Mouse (Mus musculus): ENCODE measurements around the gene Calr3. TPM values are rescaled to one million over a fixed set of nuclear protein-coding genes. Genes with fewer than 3 reads are reported as not detected.
A peak's percentile ranks its signal among the peaks of the same experiment; 100 is the strongest.

Calr3 gene
- polyA plus RNA-seq, 1 experiment: 0.77 TPM

- peak overlapping the region; percentile 14; the same call in 1 of the 2 replicates for H3K27ac ChIP-seq (ENCODE audit: insufficient read depth, low read depth, low read length)
- peak overlapping the region; percentile 56 for H3K4me3 ChIP-seq (ENCODE audit: insufficient read depth, low read depth, low read length)
- H3K27me3 ChIP-seq (replicated peaks; ENCODE audit: control insufficient read depth, insufficient read depth, low read length): no peaks in the 10 kb centered on the region
- no peak for TF ChIP-seq CTCF (conservative IDR thresholded peaks at IDR 0.05; ENCODE audit: insufficient read depth, insufficient read length, low read depth, low read length)
- H3K36me3 ChIP-seq (ENCODE audit: control insufficient read depth, insufficient read depth, low read length): no peaks in the 10 kb centered on the region
- DNase-seq: no peak
- WGBS: 39% methylated on average over 6 of the region's 6 CpGs
- H3K4me1 ChIP-seq (ENCODE audit: control insufficient read depth, insufficient read depth, low read length): no peaks in the 10 kb centered on the region; the same call in 1 of the 2 replicates
These were observed 302 bp upstream of the Calr3 start for GRCm38 (mm10) chr8:72443994-72444350.

DNA sequence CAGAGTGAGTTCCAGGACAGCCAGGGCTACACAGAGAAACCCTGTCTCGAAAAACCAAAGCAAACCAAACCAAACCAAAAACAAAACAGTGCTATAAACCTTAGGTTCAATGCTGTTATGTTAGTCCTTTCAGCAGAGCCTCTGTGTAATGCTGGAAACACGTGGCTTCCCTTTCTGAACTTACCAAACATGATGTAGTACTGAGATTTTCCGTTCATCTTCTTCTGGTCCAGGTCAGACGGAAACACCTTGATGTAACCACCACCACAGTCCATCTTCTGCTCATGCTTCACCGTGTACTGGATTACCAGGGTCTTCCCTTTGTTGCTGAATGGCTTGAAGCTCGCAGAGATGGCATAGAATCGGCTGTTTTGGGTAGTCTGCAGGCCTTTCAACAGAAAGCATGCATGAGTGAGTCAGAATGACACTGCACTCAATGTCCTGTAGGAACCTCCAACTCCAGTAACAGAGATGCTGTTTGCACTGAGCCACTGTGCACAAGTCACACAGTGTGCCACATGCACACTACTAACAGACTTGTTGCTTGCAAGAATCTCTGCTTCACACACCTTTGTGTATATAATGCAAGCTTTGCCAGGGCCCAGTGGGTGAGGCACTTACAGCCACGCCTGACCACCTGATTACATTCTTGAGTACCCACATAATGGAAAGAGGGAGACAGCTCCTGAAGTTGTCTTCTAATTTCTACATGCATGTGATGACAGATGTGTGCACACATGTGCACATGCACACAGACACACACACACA is 5.2 kb downstream of the Calr3 start:
- Histone ChIP-seq H3K27me3 (replicated peaks; ENCODE audit: control insufficient read depth, insufficient read depth, low read length) (no peaks in the 10 kb centered on the region), H3K27ac (ENCODE audit: insufficient read depth, low read depth, low read length) (no peak overlapping the region), H3K4me1 (ENCODE audit: control insufficient read depth, insufficient read depth, low read length) (peaks cover 4% of the 10 kb centered on the region), H3K4me3 (ENCODE audit: insufficient read depth, low read depth, low read length) (no peak overlapping the region), H3K36me3 (ENCODE audit: control insufficient read depth, insufficient read depth, low read length) (no peaks in the 10 kb centered on the region)
- WGBS: 81% methylated on average over 8 of the region's 8 CpGs
- DNase-seq: no peak
- TF ChIP-seq CTCF (conservative IDR thresholded peaks at IDR 0.05; ENCODE audit: insufficient read depth, insufficient read length, low read depth, low read length): no peak
- no peak for TF ChIP-seq POLR2A (IDR thresholded peaks at IDR 0.05; ENCODE audit: low read depth, low read length)

- WGBS: 5% methylated on average over 2 of the region's 2 CpGs
- no peaks in the 10 kb centered on the region for H3K36me3 ChIP-seq (ENCODE audit: control insufficient read depth, insufficient read depth, low read length)
- TF ChIP-seq CTCF (conservative IDR thresholded peaks at IDR 0.05; ENCODE audit: insufficient read depth, insufficient read length, low read depth, low read length): no peak
- no peak for TF ChIP-seq POLR2A (IDR thresholded peaks at IDR 0.05; ENCODE audit: low read depth, low read length)
- H3K27ac ChIP-seq (ENCODE audit: insufficient read depth, low read depth, low read length): no peak overlapping the region
- no peak overlapping the region for H3K4me3 ChIP-seq (ENCODE audit: insufficient read depth, low read depth, low read length)
- peaks cover 4% of the 10 kb centered on the region for H3K4me1 ChIP-seq (ENCODE audit: control insufficient read depth, insufficient read depth, low read length)
- H3K27me3 ChIP-seq (replicated peaks; ENCODE audit: control insufficient read depth, insufficient read depth, low read length): no peaks in the 10 kb centered on the region
- DNase-seq: peak; percentile 70
These were observed 8.7 kb downstream of the Calr3 start for GRCm38 (mm10) chr8:72434952-72435351.

- 56% methylated on average over 13 of the region's 13 CpGs for WGBS
- H3K27ac ChIP-seq (ENCODE audit: insufficient read depth, low read depth, low read length): no peak overlapping the region
- H3K4me3 ChIP-seq (ENCODE audit: insufficient read depth, low read depth, low read length): no peak overlapping the region
- TF ChIP-seq POLR2A (IDR thresholded peaks at IDR 0.05; ENCODE audit: low read depth, low read length): no peak
- TF ChIP-seq CTCF (conservative IDR thresholded peaks at IDR 0.05; ENCODE audit: insufficient read depth, insufficient read length, low read depth, low read length): peak; percentile 65
- no peaks in the 10 kb centered on the region for H3K4me1 ChIP-seq (ENCODE audit: control insufficient read depth, insufficient read depth, low read length)
- no peaks in the 10 kb centered on the region for H3K36me3 ChIP-seq (ENCODE audit: control insufficient read depth, insufficient read depth, low read length)
- peak; percentile 35 for DNase-seq
- no peaks in the 10 kb centered on the region for H3K27me3 ChIP-seq (replicated peaks; ENCODE audit: control insufficient read depth, insufficient read depth, low read length)
These were observed 14.0 kb downstream of the Calr3 start for GRCm38 (mm10) chr8:72429676-72430075.

GRCm38 (mm10) chr8:72422926-72423325 is 20.7 kb downstream of the Calr3 start:
- Histone ChIP-seq H3K4me1 (ENCODE audit: control insufficient read depth, insufficient read depth, low read length) (peaks cover 11% of the 10 kb centered on the region; the same call in 1 of the 2 replicates), H3K27ac (ENCODE audit: insufficient read depth, low read depth, low read length) (no peak overlapping the region), H3K27me3 (replicated peaks; ENCODE audit: control insufficient read depth, insufficient read depth, low read length) (no peaks in the 10 kb centered on the region), H3K36me3 (ENCODE audit: control insufficient read depth, insufficient read depth, low read length) (no peaks in the 10 kb centered on the region), H3K4me3 (ENCODE audit: insufficient read depth, low read depth, low read length) (no peak overlapping the region)
- DNase-seq: peak; percentile 36
- peak; percentile 50 for TF ChIP-seq CTCF (conservative IDR thresholded peaks at IDR 0.05; ENCODE audit: insufficient read depth, insufficient read length, low read depth, low read length)
- no peak for TF ChIP-seq POLR2A (IDR thresholded peaks at IDR 0.05; ENCODE audit: low read depth, low read length)
- WGBS: 40% methylated on average over 1 of the region's 1 CpGs

DNA sequence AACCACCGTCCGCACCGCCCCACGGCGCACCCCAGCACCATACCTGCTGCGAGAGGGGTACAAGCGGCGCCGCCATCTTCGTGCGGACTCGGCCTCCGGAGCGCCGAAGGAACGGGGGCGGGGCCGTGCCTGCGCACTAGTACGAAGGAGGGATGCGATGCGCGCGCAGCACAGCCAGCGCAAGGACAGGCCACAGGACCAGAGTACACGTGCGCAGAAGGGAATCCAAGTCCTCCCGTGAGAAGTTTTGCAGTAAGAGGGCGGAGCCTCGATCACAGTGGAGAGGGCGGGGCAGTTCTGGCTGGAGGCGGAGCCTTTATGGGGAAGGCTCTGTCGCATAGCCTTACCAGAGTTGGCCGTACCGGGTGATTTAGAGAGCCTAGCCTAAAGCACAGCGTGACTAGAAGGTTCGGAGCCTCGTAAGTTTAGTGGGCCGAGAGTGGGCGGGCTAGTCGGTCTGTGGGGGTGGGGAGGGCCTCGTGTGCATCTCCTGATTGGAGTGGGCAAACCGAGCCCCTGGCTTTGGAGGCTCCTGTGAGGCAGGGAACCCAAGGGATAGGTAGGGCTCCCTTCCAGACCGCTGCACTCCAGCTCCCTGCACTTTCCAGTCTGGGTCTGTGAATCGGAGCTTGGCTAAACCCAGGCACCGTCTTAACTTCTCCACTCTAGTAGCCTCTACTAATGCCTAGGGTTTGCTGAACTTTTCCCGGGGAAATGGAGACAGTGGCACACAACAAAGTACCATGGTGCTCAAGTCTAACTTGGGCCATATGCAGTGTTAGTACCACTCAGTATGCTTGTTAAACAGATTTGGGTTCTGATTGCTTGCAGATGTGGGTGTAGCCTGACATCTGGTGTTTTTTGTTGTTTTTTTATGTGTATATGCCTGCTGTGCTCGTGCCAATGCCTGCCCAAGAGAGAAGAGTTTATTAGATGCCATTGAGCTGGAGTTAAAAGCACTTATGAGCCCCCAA is 22.0 kb downstream of the Calr3 start, which contains the start of gene Eps15l1:
Gene Eps15l1, minus strand, starts transcription at position 99 of the 974 bp plus-strand sequence.
- peak; percentile 100 for DNase-seq
- H3K4me3 ChIP-seq (ENCODE audit: insufficient read depth, low read depth, low read length): peak within 1 kb of the TSS; percentile 62
- WGBS: under 1% methylated on average over 48 of the region's 48 CpGs
- no peaks in the 10 kb centered on the region for H3K27me3 ChIP-seq (replicated peaks; ENCODE audit: control insufficient read depth, insufficient read depth, low read length)
- peak within 1 kb of the TSS; percentile 36 for H3K27ac ChIP-seq (ENCODE audit: insufficient read depth, low read depth, low read length)
- no peaks in the 10 kb centered on the region for H3K36me3 ChIP-seq (ENCODE audit: control insufficient read depth, insufficient read depth, low read length)
- no peak for TF ChIP-seq CTCF (conservative IDR thresholded peaks at IDR 0.05; ENCODE audit: insufficient read depth, insufficient read length, low read depth, low read length)
- peak; percentile 44 for TF ChIP-seq POLR2A (IDR thresholded peaks at IDR 0.05; ENCODE audit: low read depth, low read length)
- peaks cover 24% of the 10 kb centered on the region for H3K4me1 ChIP-seq (ENCODE audit: control insufficient read depth, insufficient read depth, low read length)

Data from kidney, adult 2 months (tissue).